In genomic region chr15:10999832-11000231, GRCm38 (mm10) we compare ENCODE assay signal across 14 mouse cellular contexts. TPM values are rescaled to one million over a fixed set of nuclear protein-coding genes. Genes with fewer than 3 reads are reported as not detected.
DNase-seq lines count a peak whose midpoint lies in the region; ATAC-seq and TF ChIP-seq lines count a peak whose summit lies in the region.
"Had no signal": no experiment of that assay in that cellular context is flagged by ENCODE, and none has a peak within 500 bp of the region (broad histone marks: within the 10 kb centered on the region; RNA-seq: fewer than 3 reads in every experiment).

No protein-coding gene starts in this region.

- no peaks in the 10 kb centered on the region for H3K79me2 ChIP-seq in CH12.LX (replicated peaks; ENCODE audit: control insufficient read depth, extremely low read depth, insufficient read depth, poor library complexity, severe bottlenecking)

- no peak overlapping the region for H3K4me3 ChIP-seq in hindbrain, embryonic 13.5 days
- no peak overlapping the region for H3K4me3 ChIP-seq in hindbrain, embryonic 10.5 days
- no peak overlapping the region for H3K4me3 ChIP-seq in CH12.LX (replicated peaks in 1 of 3; ENCODE audit: low read depth in 2 of 3, low read length in 2 of 3, poor library complexity in 1 of 3)
- no peak overlapping the region for H3K4me3 ChIP-seq in hindbrain, embryonic 15.5 days
- H3K4me3 ChIP-seq: limb, embryonic 13.5 days had no signal

- no peak for TF ChIP-seq POLR2A in CH12.LX (IDR thresholded peaks at IDR 0.05; ENCODE audit: low read depth, low read length)

- H3K27ac ChIP-seq in hindbrain, embryonic 13.5 days: no peak overlapping the region
- H3K27ac ChIP-seq in hindbrain, embryonic 10.5 days: no peak overlapping the region
- H3K27ac ChIP-seq in CH12.LX (ENCODE audit: insufficient read depth, low read depth): no peak overlapping the region
- no peak overlapping the region for H3K27ac ChIP-seq in hindbrain, embryonic 15.5 days (replicated peaks)
- H3K27ac ChIP-seq: limb, embryonic 13.5 days had no signal

- H3K4me1 ChIP-seq in hindbrain, embryonic 13.5 days (replicated peaks): no peaks in the 10 kb centered on the region
- no peaks in the 10 kb centered on the region; the same call in 1 of the 2 replicates for H3K4me1 ChIP-seq in hindbrain, embryonic 10.5 days (replicated peaks)
- H3K4me1 ChIP-seq in CH12.LX (ENCODE audit: control insufficient read depth in 1 of 2, insufficient read depth in 2 of 2): no peaks in the 10 kb centered on the region
- H3K4me1 ChIP-seq in hindbrain, embryonic 15.5 days (replicated peaks): no peaks in the 10 kb centered on the region
- H3K4me1 ChIP-seq: limb, embryonic 13.5 days had no signal

- TF ChIP-seq RAD21 in CH12.LX (IDR thresholded peaks at IDR 0.05; ENCODE audit: low read depth, low read length): no peak

- peak; percentile 12 to 14 for DNase-seq in cerebellum, postnatal 14 days
- DNase-seq in cerebellum, adult 11 months: no peak
- DNase-seq in hindbrain, embryonic 10.5 days (ENCODE audit: low spot score): no peak
- no peak for DNase-seq in CH12.LX (ENCODE audit: extremely low read depth)
- no peak for DNase-seq in left cerebral cortex, adult 8-10 months (ENCODE audit: low spot score in 2 of 2)
- DNase-seq in layer of hippocampus, postnatal 25 days (ENCODE audit: extremely low spot score in 1 of 2, low spot score in 1 of 2): no peak
- DNase-seq: B cell, adult 2 months; gastrocnemius, postnatal 36 days; lung, postnatal 36 days; right cerebral cortex, postnatal 4 days had no signal

- no peaks in the 10 kb centered on the region for H3K9me3 ChIP-seq in hindbrain, embryonic 13.5 days
- no peaks in the 10 kb centered on the region for H3K9me3 ChIP-seq in hindbrain, embryonic 10.5 days
- no peaks in the 10 kb centered on the region for H3K9me3 ChIP-seq in CH12.LX (replicated peaks; ENCODE audit: low read length)
- no peaks in the 10 kb centered on the region for H3K9me3 ChIP-seq in hindbrain, embryonic 15.5 days
- H3K9me3 ChIP-seq: limb, embryonic 13.5 days had no signal

- TF ChIP-seq EP300 in CH12.LX (IDR thresholded peaks at IDR 0.05; ENCODE audit: low read length): no peak

- no peak overlapping the region for H3K4me2 ChIP-seq in hindbrain, embryonic 13.5 days
- no peak overlapping the region for H3K4me2 ChIP-seq in CH12.LX (ENCODE audit: insufficient read depth, low read depth, poor library complexity, severe bottlenecking)
- peak overlapping the region; percentile 21; the same call in 1 of the 2 replicates for H3K4me2 ChIP-seq in hindbrain, embryonic 15.5 days
- H3K4me2 ChIP-seq: limb, embryonic 13.5 days had no signal

- no peak for TF ChIP-seq CTCF in CH12.LX (conservative IDR thresholded peaks at IDR 0.05 in 1 of 2, IDR thresholded peaks at IDR 0.05 in 1 of 2; ENCODE audit: low read depth in 2 of 2, low read length in 2 of 2)

- H3K27me3 ChIP-seq in hindbrain, embryonic 13.5 days: no peaks in the 10 kb centered on the region
- H3K27me3 ChIP-seq in hindbrain, embryonic 10.5 days (ENCODE audit: insufficient read depth, poor library complexity, severe bottlenecking): no peaks in the 10 kb centered on the region
- no peaks in the 10 kb centered on the region for H3K27me3 ChIP-seq in CH12.LX (replicated peaks)
- no peaks in the 10 kb centered on the region for H3K27me3 ChIP-seq in hindbrain, embryonic 15.5 days
- H3K27me3 ChIP-seq: limb, embryonic 13.5 days had no signal

- 63% methylated on average over 5 of the region's 5 CpGs for WGBS in hindbrain, embryonic 13.5 days
- WGBS in hindbrain, embryonic 10.5 days: 53% methylated on average over 5 of the region's 5 CpGs
- 55% methylated on average over 5 of the region's 5 CpGs for WGBS in hindbrain, embryonic 15.5 days

- peaks cover 9% of the 10 kb centered on the region; the same call in 1 of the 2 replicates for H3K36me3 ChIP-seq in hindbrain, embryonic 13.5 days
- 0 out of 2 replicates have a peak, but pooled peaks cover 2% of the 10 kb centered on the region for H3K36me3 ChIP-seq in hindbrain, embryonic 10.5 days
- H3K36me3 ChIP-seq in CH12.LX (replicated peaks in 1 of 2; ENCODE audit: control insufficient read depth in 1 of 2, insufficient read depth in 1 of 2, low read length in 1 of 2): peaks cover 4 to 15% of the 10 kb centered on the region in 2 experiments
- no peaks in the 10 kb centered on the region for H3K36me3 ChIP-seq in hindbrain, embryonic 15.5 days

- peak; percentile 59; the same call in 1 of the 2 replicates for ATAC-seq in hindbrain, embryonic 13.5 days (ENCODE audit: low FRiP score)
- peak; percentile 68; the same call in 1 of the 2 replicates for ATAC-seq in hindbrain, embryonic 15.5 days (ENCODE audit: low FRiP score, low read depth)

- in situ Hi-C loops in CH12.LX (cut with MboI; ENCODE audit: low pct_ligation_motif_present, low pct_unique_long_range_greater_than_20kb, low sequenced_read_pairs): loop anchor here (5.0 to 25.0 kb wide), 2 partner anchors 78 to 962 kb away; no protein-coding TSS in a partner anchor

- dilution Hi-C loops in CH12.LX (cut with MboI; ENCODE audit: extremely low pct_ligation_motif_present, extremely low pct_unique_long_range_greater_than_20kb, low sequenced_read_pairs): no loop called here

- H3K9ac ChIP-seq in hindbrain, embryonic 13.5 days: no peak overlapping the region
- no peak overlapping the region for H3K9ac ChIP-seq in CH12.LX (ENCODE audit: insufficient read depth, low read depth)
- no peak overlapping the region for H3K9ac ChIP-seq in hindbrain, embryonic 15.5 days
- H3K9ac ChIP-seq: limb, embryonic 13.5 days had no signal

TF ChIP-seq in CH12.LX, 34 proteins besides CTCF, POLR2A, EP300 and RAD21:
- TF ChIP-seq HCFC1 (IDR thresholded peaks at IDR 0.05; ENCODE audit: low read depth, low read length): peak; percentile 74
- no peak for TF ChIP-seq JUN (IDR thresholded peaks at IDR 0.05; ENCODE audit: insufficient read depth, low read depth, low read length)
- no peak for TF ChIP-seq ELF1 (IDR thresholded peaks at IDR 0.05; ENCODE audit: low read depth, low read length)
TF ChIP-seq in CH12.LX: peak in this region for 1.

RNA-seq across cellular contexts. Expression of gene Slc45a2, which starts 0.7 kb away (rescaled TPM):
- polyA plus RNA-seq in hindbrain, embryonic 13.5 days (2015; fragmentation: Nextera tagmentation; extraction: Ambion mirVana): 0.09 and 0.17 TPM in 2 replicates
- 0.19 and 0.21 TPM in 2 replicates for polyA plus RNA-seq in hindbrain, embryonic 10.5 days (2016; fragmentation: Nextera tagmentation; extraction: Ambion mirVana)
- total RNA-seq in CH12.LX (2012; rRNA removed) (not detected in 2 replicates), CH12.LX (2014; rRNA removed) (not detected in 2 replicates)
- polyA plus RNA-seq in CH12.LX (2012; ENCODE audit: insufficient read length, low read depth): not detected in 2 replicates
- polyA plus RNA-seq in hindbrain, embryonic 15.5 days (2015; fragmentation: Nextera tagmentation; extraction: Ambion mirVana): 0.08 and 0.14 TPM in 2 replicates
- not detected for total RNA-seq in left cerebral cortex, adult 8-10 months (2022)
- not detected for total RNA-seq in layer of hippocampus, postnatal 25 days (2021)
- polyA plus RNA-seq: large intestine, adult 2 months had no signal

RNA-seq across cellular contexts. Expression of gene Amacr, which starts 18.3 kb away (rescaled TPM):
- polyA plus RNA-seq in hindbrain, embryonic 13.5 days (2015; fragmentation: Nextera tagmentation; extraction: Ambion mirVana): 9.6 and 12.8 TPM in 2 replicates
- 12.1 and 12.8 TPM in 2 replicates for polyA plus RNA-seq in hindbrain, embryonic 10.5 days (2016; fragmentation: Nextera tagmentation; extraction: Ambion mirVana)
- total RNA-seq in CH12.LX (2012; rRNA removed): 14.1 and 15.7 TPM in 2 replicates
- 34.0 and 43.0 TPM in 2 replicates for total RNA-seq in CH12.LX (2014; rRNA removed)
- 25.9 and 29.6 TPM in 2 replicates for polyA plus RNA-seq in CH12.LX (2012; ENCODE audit: insufficient read length, low read depth)
- 10.3 and 12.7 TPM in 2 replicates for polyA plus RNA-seq in hindbrain, embryonic 15.5 days (2015; fragmentation: Nextera tagmentation; extraction: Ambion mirVana)
- 10 to 100 TPM in 2 of 4 experiments, 1 to 10 TPM in 2; 8.9 to 14.0 (median 11.3) TPM for total RNA-seq in left cerebral cortex, adult 8-10 months (2022)
- total RNA-seq in layer of hippocampus, postnatal 25 days (2021): 10 to 100 TPM; 10.5 to 11.6 TPM

RNA-seq across cellular contexts. Expression of gene Rxfp3, which starts 38.0 kb away (rescaled TPM):
- polyA plus RNA-seq in hindbrain, embryonic 13.5 days (2015; fragmentation: Nextera tagmentation; extraction: Ambion mirVana): 3.9 and 4.2 TPM in 2 replicates
- 0.86 and 0.92 TPM in 2 replicates for polyA plus RNA-seq in hindbrain, embryonic 10.5 days (2016; fragmentation: Nextera tagmentation; extraction: Ambion mirVana)
- total RNA-seq in CH12.LX (2012; rRNA removed) (not detected in 2 replicates), CH12.LX (2014; rRNA removed) (not detected in 2 replicates)
- polyA plus RNA-seq in CH12.LX (2012; ENCODE audit: insufficient read length, low read depth): not detected in 2 replicates
- 5.6 TPM in 2 replicates for polyA plus RNA-seq in hindbrain, embryonic 15.5 days (2015; fragmentation: Nextera tagmentation; extraction: Ambion mirVana)
- total RNA-seq in left cerebral cortex, adult 8-10 months (2022): 1 to 10 TPM; 1.8 to 3.2 (median 2.4) TPM
- 1 to 10 TPM; 5.0 to 6.0 TPM for total RNA-seq in layer of hippocampus, postnatal 25 days (2021)
- total RNA-seq: gastrocnemius, postnatal 36 days had no signal
- polyA plus RNA-seq: large intestine, adult 2 months had no signal

RNA-seq across cellular contexts. Expression of gene C1qtnf3, which starts 47.7 kb away (rescaled TPM):
- polyA plus RNA-seq in hindbrain, embryonic 13.5 days (2015; fragmentation: Nextera tagmentation; extraction: Ambion mirVana): 3.5 and 3.7 TPM in 2 replicates
- polyA plus RNA-seq in hindbrain, embryonic 10.5 days (2016; fragmentation: Nextera tagmentation; extraction: Ambion mirVana): 2.9 and 5.0 TPM in 2 replicates
- total RNA-seq in CH12.LX (2012; rRNA removed) (not detected in 2 replicates), CH12.LX (2014; rRNA removed) (not detected in 2 replicates)
- 0.10 TPM in 1 of 2 replicates, not detected in the other for polyA plus RNA-seq in CH12.LX (2012; ENCODE audit: insufficient read length, low read depth)
- 3.2 and 3.6 TPM in 2 replicates for polyA plus RNA-seq in hindbrain, embryonic 15.5 days (2015; fragmentation: Nextera tagmentation; extraction: Ambion mirVana)
- total RNA-seq in left cerebral cortex, adult 8-10 months (2022): under 1 TPM in 1 of 4 experiments, not detected in 3; 0.27 TPM
- total RNA-seq in layer of hippocampus, postnatal 25 days (2021): not detected

Comparison
In these comparisons a context has a peak if more than half of its experiments do, and no peak if none do; other contexts are left out.
1. DNase-seq: peak in cerebellum, postnatal 14 days (2 of 2); none in cerebellum, adult 11 months (single experiment), hindbrain, embryonic 10.5 days (single experiment), CH12.LX (single experiment), left cerebral cortex, adult 8-10 months (0 of 2) and layer of hippocampus, postnatal 25 days (0 of 2).